Comparison of ENCODE assay signal across 15 mouse cellular contexts in genomic region chr2:153603724-153604123, GRCm38 (mm10). TPM values are rescaled to one million over a fixed set of nuclear protein-coding genes. Genes with fewer than 3 reads are reported as not detected.
DNase-seq lines count a peak whose midpoint lies in the region; ATAC-seq and TF ChIP-seq lines count a peak whose summit lies in the region.
"Had no signal": no experiment of that assay in that cellular context is flagged by ENCODE, and none has a peak within 500 bp of the region (broad histone marks: within the 10 kb centered on the region; RNA-seq: fewer than 3 reads in every experiment).

No protein-coding gene starts in this region.

- H3K27ac ChIP-seq in heart, adult 2 months = no peak overlapping the region
- H3K27ac ChIP-seq: hindbrain, embryonic 12.5 days; kidney, embryonic 15.5 days had no signal

- intact Hi-C loops in heart, adult 2 months (cut with DNase I) = no loop called here
- intact Hi-C loops in heart, postnatal 36 days (cut with DNase I) = no loop called here

- no peak for DNase-seq in heart, adult 2 months
- DNase-seq in heart, postnatal 36 days = no peak
- peak; percentile 5 for DNase-seq in thymus, postnatal 0 days (ENCODE audit: low spot score)
- no peak for DNase-seq in thymus, postnatal 4 days
- DNase-seq in ovary, postnatal 10 days (ENCODE audit: low spot score) = no peak
- DNase-seq in right cerebral cortex, postnatal 25 days = no peak
- no peak for DNase-seq in embryo, embryonic 11 days
- DNase-seq: gastrocnemius, postnatal 10 days; thymus, postnatal 25 days had no signal

- no peaks in the 10 kb centered on the region for H3K27me3 ChIP-seq in heart, adult 2 months (ENCODE audit: control insufficient read depth, insufficient read depth, low read length)
- H3K27me3 ChIP-seq: heart, embryonic 12.5 days; hindbrain, embryonic 12.5 days; kidney, embryonic 15.5 days had no signal

- ATAC-seq in granulocyte monocyte progenitor cell, adult 5-6 weeks (replicated peaks; ENCODE audit: poor library complexity, severe bottlenecking) = 0 out of 2 replicates have a peak, but pooled peaks have one; percentile 32
- ATAC-seq: activated CD4-positive, CD25-positive, alpha-beta regulatory T cell, adult 4 months; CD4-positive, CD25-positive, alpha-beta regulatory T cell, adult 4 months had no signal

- no peak overlapping the region for H3K4me3 ChIP-seq in heart, adult 2 months
- H3K4me3 ChIP-seq: heart, embryonic 12.5 days; hindbrain, embryonic 12.5 days; kidney, embryonic 15.5 days had no signal

- H3K79me2 ChIP-seq in heart, adult 2 months (replicated peaks; ENCODE audit: control insufficient read depth, insufficient read depth, low read length) = no peaks in the 10 kb centered on the region

- TF ChIP-seq EP300 in heart, adult 2 months (IDR thresholded peaks at IDR 0.05; ENCODE audit: insufficient read depth, low read depth, low read length) = no peak

- 54% methylated on average over 4 of the region's 4 CpGs for WGBS in heart, adult 2 months

- TF ChIP-seq POLR2A in heart, adult 2 months (IDR thresholded peaks at IDR 0.05; ENCODE audit: insufficient read depth, low read depth, low read length) = no peak

- H3K4me1 ChIP-seq in heart, adult 2 months (ENCODE audit: control insufficient read depth, insufficient read depth, low read length) = peaks cover 3% of the 10 kb centered on the region; the same call in 1 of the 2 replicates

- H3K36me3 ChIP-seq in heart, adult 2 months (ENCODE audit: control insufficient read depth, insufficient read depth, low read length) = no peaks in the 10 kb centered on the region
- H3K36me3 ChIP-seq: heart, embryonic 12.5 days; hindbrain, embryonic 12.5 days; kidney, embryonic 15.5 days had no signal

- TF ChIP-seq CTCF in heart, adult 2 months (IDR thresholded peaks at IDR 0.05) = peak; percentile 22; the same call in 1 of the 2 replicates

- H3K9ac ChIP-seq in heart, adult 2 months (ENCODE audit: low read depth, low read length) = no peak overlapping the region
- H3K9ac ChIP-seq: heart, embryonic 12.5 days; hindbrain, embryonic 12.5 days; kidney, embryonic 15.5 days had no signal

RNA-seq across cellular contexts. Expression of gene Commd7, which starts 28.9 kb away (rescaled TPM):
- total RNA-seq in heart, adult 2 months (2021) = 10 to 100 TPM; 12.3 to 13.2 TPM
- polyA plus RNA-seq in heart, adult 2 months (2012; rRNA removed) = 11.2 and 12.4 TPM in 2 replicates
- 10 to 100 TPM; 11.0 to 12.2 TPM for total RNA-seq in heart, postnatal 36 days (2021)
- polyA plus RNA-seq in thymus, postnatal 0 days (2015; fragmentation: Nextera tagmentation; extraction: Ambion mirVana) = 88.5 and 89.0 TPM in 2 replicates
- 24.1 and 32.9 TPM in 2 replicates for total RNA-seq in granulocyte monocyte progenitor cell, adult 5-6 weeks (2014; fragmentation: Nextera tagmentation)
- 41.9 and 50.4 TPM in 2 replicates for total RNA-seq in granulocyte monocyte progenitor cell, adult 5-6 weeks (2017)

RNA-seq across cellular contexts. Expression of gene Dnmt3b, which starts 45.5 kb away (rescaled TPM):
- total RNA-seq in heart, adult 2 months (2021) = 1 to 10 TPM; 1.0 to 1.6 TPM
- 0.84 and 1.8 TPM in 2 replicates for polyA plus RNA-seq in heart, adult 2 months (2012; rRNA removed)
- 1 to 10 TPM; 1.1 to 1.2 TPM for total RNA-seq in heart, postnatal 36 days (2021)
- 17.9 and 19.3 TPM in 2 replicates for polyA plus RNA-seq in thymus, postnatal 0 days (2015; fragmentation: Nextera tagmentation; extraction: Ambion mirVana)
- 18.7 and 23.7 TPM in 2 replicates for total RNA-seq in granulocyte monocyte progenitor cell, adult 5-6 weeks (2014; fragmentation: Nextera tagmentation)
- 13.9 and 18.5 TPM in 2 replicates for total RNA-seq in granulocyte monocyte progenitor cell, adult 5-6 weeks (2017)

Comparison
In these comparisons a context has a peak if more than half of its experiments do, and no peak if none do; other contexts are left out.
1. RNA of gene Dnmt3b, which starts 45.5 kb away (total RNA-seq): 13.9 to 23.7 TPM in granulocyte monocyte progenitor cell, adult 5-6 weeks; 1.0 to 1.6 TPM in heart, adult 2 months and 1.1 to 1.2 TPM in heart, postnatal 36 days; every median in the first group is over 4 times any median in the second.